Mouse (Mus musculus) thymus, adult 2 months (tissue): ENCODE data around the gene S100a2.

Source experiments
- CTCF ChIP-seq: fragments of 200-500 bp; IDR thresholded peaks from 2 replicates; pipeline ENCODE4 v1.5.1; 2012; ENCODE audit warnings: mild to moderate bottlenecking, control low read depth, low read length, moderate library complexity, borderline replicate concordance; ENCODE audit not compliant: control insufficient read depth, poor library complexity, insufficient read depth; ENCODE audit errors: extremely low read depth
- POLR2A ChIP-seq: fragments of 200-500 bp; IDR thresholded peaks from 2 replicates; pipeline ENCODE4 v1.6.1; 2012; ENCODE audit warnings: mild to moderate bottlenecking, low read length, control low read depth, moderate library complexity; ENCODE audit not compliant: control insufficient read depth, poor library complexity, insufficient read depth; ENCODE audit errors: extremely low read depth

- TF ChIP-seq POLR2A, result no peak
- TF ChIP-seq CTCF, result no peak
These were observed 5.5 kb downstream of the S100a2 start for GRCm38 (mm10) chr3:90595556-90595955.
